Mouse (Mus musculus) erythroblast, embryonic 14.5 days (primary cell): ENCODE data around the gene Cdk17.

Experiments
- GATA1 ChIP-seq: IDR thresholded peaks from 2 replicates; pipeline ENCODE4 v1.6.1; 2012; ENCODE audit warnings: low read length, inconsistent platforms, mixed read lengths
- TAL1 ChIP-seq: IDR thresholded peaks from 3 replicates; pipeline ENCODE4 v1.6.1; 2012; ENCODE audit warnings: low read length, inconsistent platforms, mixed read lengths

DNA sequence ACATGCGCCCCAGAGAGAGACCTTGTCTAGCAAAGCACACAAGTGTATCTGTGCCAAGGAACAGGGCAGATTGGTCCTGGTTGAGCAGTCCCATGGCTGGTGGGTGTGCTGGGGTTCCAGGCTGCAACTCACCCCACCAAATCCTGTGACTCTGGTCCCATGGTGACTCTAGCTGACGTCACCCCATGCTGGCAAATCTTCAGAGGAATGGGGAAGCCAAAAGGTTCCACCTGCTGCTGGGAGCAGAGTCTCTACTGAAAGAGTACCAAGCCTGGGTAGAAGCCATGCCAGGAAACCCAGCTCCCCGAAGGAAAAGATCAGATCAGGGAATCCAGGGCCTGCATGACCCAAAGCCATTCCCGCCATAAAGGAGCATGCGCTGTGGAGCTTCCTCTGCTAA, 106.8 kb downstream of the Cdk17 start:
- no peak for TF ChIP-seq GATA1
- no peak for TF ChIP-seq TAL1
